Mouse (Mus musculus) spleen, adult 2 months (tissue): ENCODE results near the gene Ttyh2. TPM values are rescaled to one million over a fixed set of nuclear protein-coding genes. Genes with fewer than 3 reads are reported as not detected.

Experiments
- DNase-seq, 2 experiments: peaks; one replicate each; pipeline versions ENCODE4 v3.0.0 to v3.0.0-alpha.2; 2012 to 2021; ENCODE audit warnings: low spot score in 2 of 2, low read depth in 1 of 2
- H3K27ac ChIP-seq: fragments of 200-500 bp; 2 replicates; pipeline ENCODE4 v1.5.1; 2012; ENCODE audit warnings: low read length, inconsistent platforms; ENCODE audit not compliant: insufficient read depth
- H3K27me3 ChIP-seq: fragments of 200-500 bp; 2 replicates; pipeline ENCODE4 v1.6.1; 2012; ENCODE audit warnings: mild to moderate bottlenecking, moderate library complexity, low read length, inconsistent platforms; ENCODE audit not compliant: control insufficient read depth, insufficient read depth
- H3K36me3 ChIP-seq: fragments of 200-500 bp; 2 replicates; pipeline ENCODE4 v1.6.1; 2012; ENCODE audit warnings: mild to moderate bottlenecking, low read length, inconsistent platforms; ENCODE audit not compliant: control insufficient read depth, insufficient read depth
- H3K4me1 ChIP-seq: fragments of 200-500 bp; 2 replicates; pipeline ENCODE4 v1.6.1; 2011; ENCODE audit warnings: inconsistent platforms; ENCODE audit not compliant: control insufficient read depth, insufficient read depth, insufficient read length
- H3K4me3 ChIP-seq: fragments of 200-500 bp; 2 replicates; pipeline ENCODE4 v1.5.1; 2011; ENCODE audit warnings: mild to moderate bottlenecking, inconsistent platforms; ENCODE audit not compliant: insufficient read depth, insufficient read length; ENCODE audit errors: extremely low read depth
- CTCF ChIP-seq: fragments of 200-500 bp; IDR thresholded peaks from 2 replicates; pipeline ENCODE4 v1.5.1; 2011; ENCODE audit warnings: mild to moderate bottlenecking, inconsistent platforms; ENCODE audit not compliant: insufficient read depth, insufficient read length, insufficient replicate concordance; ENCODE audit errors: extremely low read depth
- POLR2A ChIP-seq: fragments of 200-500 bp; IDR thresholded peaks from 2 replicates; pipeline ENCODE4 v1.6.1; 2011; ENCODE audit warnings: low read depth, low read length, inconsistent platforms
- WGBS: fragments of 180-500 bp; shearing (Covaris S2); methylation state at CpG from one replicate; pipeline ENCODE4 v1.1.7; 2018; 5-methylcytosine and 5-hydroxymethylcytosine counted together
- polyA plus RNA-seq: library from polyadenylated mRNA; depleted of rRNA; stranded (reverse); fragments of >200 nt; gene quantifications from 2 replicates; pipeline ENCODE4 v1.2.3, GENCODE M21; 2012

Gene Ttyh2
- polyA plus RNA-seq, 1 experiment = 19.2 TPM

DNA sequence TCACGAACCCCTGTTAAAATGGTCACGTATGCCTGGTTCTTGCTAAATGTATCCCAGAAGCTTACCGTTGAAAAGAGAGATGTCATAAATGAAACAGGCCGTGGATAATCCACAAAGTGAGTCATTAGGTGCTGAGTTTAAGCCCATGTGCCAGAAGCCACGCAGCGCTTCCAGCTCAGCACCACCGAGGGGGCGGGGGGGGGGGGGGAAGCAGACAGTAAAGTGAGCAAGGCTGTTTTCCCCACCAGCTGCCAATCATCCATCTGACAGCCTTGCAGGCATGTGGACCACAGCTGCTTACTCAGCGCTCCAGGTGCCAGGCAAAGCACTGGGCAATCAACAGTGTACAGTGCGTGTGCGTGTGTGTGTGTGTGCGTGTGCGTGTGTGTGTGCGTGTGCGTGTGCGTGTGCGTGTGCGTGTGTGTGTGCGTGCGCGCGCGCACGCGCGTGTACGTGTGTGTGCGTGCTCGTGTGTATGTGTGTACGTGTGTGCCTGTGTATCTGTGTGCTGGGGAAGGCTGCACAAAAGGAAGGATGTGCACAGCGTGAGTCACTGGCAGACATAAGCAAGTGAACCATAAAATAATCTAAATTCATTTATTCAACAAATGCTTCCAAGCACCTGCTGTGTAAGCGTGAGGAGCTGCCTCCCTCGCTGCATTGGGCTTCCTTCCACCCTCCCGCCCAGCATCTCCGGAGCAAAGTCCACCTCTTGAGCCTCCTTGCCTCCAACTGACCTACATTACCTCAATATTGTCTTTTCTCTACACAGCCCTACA is 38.3 kb upstream of the Ttyh2 start:
- H3K27me3 ChIP-seq = no peaks in the 10 kb centered on the region; the same call in 1 of the 2 replicates
- H3K4me1 ChIP-seq = no peaks in the 10 kb centered on the region
- H3K27ac ChIP-seq = no peak overlapping the region
- no peaks in the 10 kb centered on the region for H3K36me3 ChIP-seq
- no peak for DNase-seq
- no peak overlapping the region for H3K4me3 ChIP-seq
- 72% methylated on average over 35 of the region's 35 CpGs for WGBS
- TF ChIP-seq POLR2A (no peak), CTCF (no peak)

DNA sequence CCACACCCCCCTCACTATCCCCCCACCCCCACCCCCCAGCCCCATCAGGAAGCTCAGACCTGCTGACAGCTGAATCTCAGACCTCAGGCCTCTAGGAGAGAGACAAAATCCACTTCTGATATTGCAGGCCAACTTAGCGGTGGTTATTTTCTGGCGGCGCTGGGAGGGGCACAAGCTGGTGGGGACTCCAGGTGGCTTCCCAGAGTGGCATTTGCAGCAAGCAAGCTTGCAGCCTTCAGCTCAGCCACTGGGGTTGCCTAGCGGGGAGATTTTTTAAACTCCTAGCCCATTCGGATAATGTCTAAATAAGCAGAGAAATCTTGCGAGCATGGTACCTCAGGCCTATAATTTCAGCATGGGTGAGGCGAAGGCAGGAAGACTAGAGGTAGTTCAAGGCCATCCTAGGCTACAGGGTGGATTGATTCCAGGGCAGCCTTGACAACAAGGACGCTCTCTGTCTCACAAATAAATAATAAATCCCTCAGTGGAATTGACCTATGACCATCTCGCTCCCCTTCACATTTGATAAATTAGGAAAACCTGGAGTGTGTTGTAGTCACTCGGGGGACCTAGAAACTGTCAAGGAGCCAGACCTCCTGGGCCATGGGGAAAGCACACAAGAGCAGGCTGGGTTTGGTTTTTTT is 36.5 kb upstream of the Ttyh2 start:
- Histone ChIP-seq H3K4me1 (no peaks in the 10 kb centered on the region), H3K4me3 (no peak overlapping the region), H3K36me3 (no peaks in the 10 kb centered on the region), H3K27me3 (no peaks in the 10 kb centered on the region; the same call in 1 of the 2 replicates), H3K27ac (no peak overlapping the region)
- no peak for DNase-seq
- no peak for TF ChIP-seq POLR2A
- no peak for TF ChIP-seq CTCF
- 79% methylated on average over 10 of the region's 10 CpGs for WGBS

DNA sequence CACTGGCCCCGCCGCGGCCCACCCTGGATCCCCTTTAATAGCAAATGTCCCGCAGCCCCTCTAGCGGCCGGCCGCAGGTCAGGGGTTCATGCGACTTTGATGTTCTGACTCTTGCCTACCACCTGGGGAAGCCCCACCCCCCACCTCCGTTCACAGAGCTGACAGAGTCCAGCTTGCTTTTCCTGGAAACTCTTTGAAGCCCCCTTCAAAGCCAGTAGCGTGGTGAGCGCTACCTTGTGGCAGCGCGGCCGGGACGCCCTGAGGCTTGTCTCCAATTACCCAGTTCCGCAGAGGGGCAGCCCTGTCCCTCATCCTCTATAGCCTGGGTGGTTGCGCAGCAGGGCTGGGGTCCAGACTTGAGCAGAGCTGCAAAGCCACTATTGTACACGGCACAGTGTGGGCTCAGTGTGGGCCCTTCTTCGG is 35.5 kb upstream of the Ttyh2 start:
- H3K27ac ChIP-seq = no peak overlapping the region

GRCm38 (mm10) chr11:114640658-114641057 is 34.6 kb upstream of the Ttyh2 start:
- H3K36me3 ChIP-seq = no peaks in the 10 kb centered on the region
- H3K4me3 ChIP-seq = no peak overlapping the region
- WGBS = 76% methylated on average over 6 of the region's 6 CpGs
- no peak overlapping the region for H3K27ac ChIP-seq
- TF ChIP-seq POLR2A (no peak), CTCF (no peak)
- no peaks in the 10 kb centered on the region; the same call in 1 of the 2 replicates for H3K27me3 ChIP-seq
- no peak for DNase-seq
- H3K4me1 ChIP-seq = no peaks in the 10 kb centered on the region

More for the DNA sequence above, 35.5 kb upstream of the Ttyh2 start:
- TF ChIP-seq CTCF = no peak
- no peak for TF ChIP-seq POLR2A
- no peaks in the 10 kb centered on the region for H3K36me3 ChIP-seq
- 42% methylated on average over 19 of the region's 19 CpGs for WGBS
- no peak overlapping the region for H3K4me3 ChIP-seq
- H3K27me3 ChIP-seq = no peaks in the 10 kb centered on the region; the same call in 1 of the 2 replicates
- H3K4me1 ChIP-seq = no peaks in the 10 kb centered on the region
- no peak for DNase-seq

- 90% methylated on average over 8 of the region's 8 CpGs for WGBS
- Histone ChIP-seq H3K4me1 (no peaks in the 10 kb centered on the region), H3K4me3 (no peak overlapping the region), H3K36me3 (no peaks in the 10 kb centered on the region), H3K27me3 (no peaks in the 10 kb centered on the region; the same call in 1 of the 2 replicates), H3K27ac (no peak overlapping the region)
- no peak for DNase-seq
- TF ChIP-seq POLR2A (no peak), CTCF (no peak)
Measured at GRCm38 (mm10) chr11:114641136-114641535, 34.1 kb upstream of the Ttyh2 start.

- DNase-seq = no peak
- 82% methylated on average over 12 of the region's 12 CpGs for WGBS
Measured at GRCm38 (mm10) chr11:114642184-114642583, 33.0 kb upstream of the Ttyh2 start.

DNA sequence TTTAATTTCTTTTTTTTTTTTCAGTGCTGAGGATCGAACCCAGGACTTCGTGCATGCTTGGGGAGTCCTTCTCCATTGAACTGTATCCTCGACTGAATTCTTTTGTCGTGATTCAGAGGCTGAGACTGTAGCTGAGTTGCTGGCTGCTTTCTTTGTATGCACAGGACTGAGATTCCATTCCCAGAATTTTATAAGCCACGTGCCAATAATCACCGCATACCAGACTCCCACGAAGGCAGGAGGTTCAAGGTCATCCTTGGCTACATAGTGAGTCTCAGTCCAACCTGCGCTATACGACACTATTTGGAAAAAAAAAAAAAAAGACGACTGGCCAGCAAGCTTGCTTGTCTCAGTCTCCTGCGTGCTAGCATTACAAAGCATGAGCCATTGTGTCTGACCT is 32.3 kb upstream of the Ttyh2 start:
- Histone ChIP-seq H3K36me3 (no peaks in the 10 kb centered on the region), H3K4me1 (no peaks in the 10 kb centered on the region), H3K27me3 (no peaks in the 10 kb centered on the region; the same call in 1 of the 2 replicates), H3K4me3 (no peak overlapping the region), H3K27ac (no peak overlapping the region)
- no peak for DNase-seq
- no peak for TF ChIP-seq CTCF
- no peak for TF ChIP-seq POLR2A
- 84% methylated on average over 11 of the region's 11 CpGs for WGBS

More at GRCm38 (mm10) chr11:114642184-114642583, 33.0 kb upstream of the Ttyh2 start:
- no peaks in the 10 kb centered on the region; the same call in 1 of the 2 replicates for H3K27me3 ChIP-seq
- no peak overlapping the region for H3K27ac ChIP-seq
- H3K36me3 ChIP-seq = no peaks in the 10 kb centered on the region
- H3K4me3 ChIP-seq = no peak overlapping the region
- no peaks in the 10 kb centered on the region for H3K4me1 ChIP-seq
- TF ChIP-seq POLR2A (no peak), CTCF (no peak)
